Mouse (Mus musculus) limb, embryonic 12.5 days (tissue): Measurements from ENCODE around the gene Tfip11. TPM values are rescaled to one million over a fixed set of nuclear protein-coding genes. Genes with fewer than 3 reads are reported as not detected.

Source experiments
- ATAC-seq: fragments of 200-750 bp; cut with Nextera tagmentation; 2 replicates; pipeline ENCODE4 v1.8.0; 2017; ENCODE audit warnings: low read depth, moderate TSS enrichment; ENCODE audit not compliant: insufficient number of reproducible peaks, insufficient read depth, low FRiP score, low TSS enrichment
- H3K27ac ChIP-seq: fragments of 300-500 bp; sonication (generic); 2 replicates; pipeline ENCODE4 v1.5.1; 2016; ENCODE audit warnings: mild to moderate bottlenecking, moderate library complexity
- H3K27me3 ChIP-seq: fragments of 300-500 bp; sonication (generic); 2 replicates; pipeline ENCODE4 v1.6.1; 2016; ENCODE audit warnings: mild to moderate bottlenecking, moderate library complexity
- H3K36me3 ChIP-seq: fragments of 300-500 bp; sonication (generic); 2 replicates; pipeline ENCODE4 v1.6.1; 2016; ENCODE audit warnings: mild to moderate bottlenecking, moderate library complexity
- H3K4me1 ChIP-seq: fragments of 300-500 bp; sonication (generic); replicated peaks from 2 replicates; pipeline ENCODE4 v1.6.1; 2016
- H3K4me2 ChIP-seq: fragments of 300-500 bp; sonication (generic); 2 replicates; pipeline ENCODE4 v1.6.1; 2016; ENCODE audit warnings: mild to moderate bottlenecking, moderate library complexity
- H3K4me3 ChIP-seq: fragments of 300-500 bp; sonication (generic); replicated peaks from 2 replicates; pipeline ENCODE4 v1.5.1; 2016; ENCODE audit warnings: mild to moderate bottlenecking
- H3K9ac ChIP-seq: fragments of 300-500 bp; sonication (generic); replicated peaks from 2 replicates; pipeline ENCODE4 v1.6.1; 2016; ENCODE audit warnings: mild to moderate bottlenecking, moderate library complexity
- H3K9me3 ChIP-seq: fragments of 300-500 bp; sonication (generic); 2 replicates; pipeline ENCODE4 v1.6.1; 2016; ENCODE audit warnings: mild to moderate bottlenecking, moderate library complexity
- WGBS: fragments of 180-500 bp; shearing (Covaris S2); methylation state at CpG from one replicate; pipeline ENCODE4 v1.1.7; 2016; 5-methylcytosine and 5-hydroxymethylcytosine counted together
- polyA plus RNA-seq: library from polyadenylated mRNA; unstranded; fragments of >200 nt; fragmentation: Nextera tagmentation; extraction: Ambion mirVana; gene quantifications from 2 replicates; pipeline ENCODE4 v1.2.1, GENCODE M21; 2016

Gene Tfip11
- polyA plus RNA-seq, 1 experiment from 2014 or later, result 38.2 TPM

- Histone ChIP-seq H3K36me3 (peaks cover 96% of the 10 kb centered on the region), H3K4me1 (peaks cover 18% of the 10 kb centered on the region), H3K9ac (no peak overlapping the region), H3K4me2 (no peak overlapping the region), H3K9me3 (no peaks in the 10 kb centered on the region), H3K27me3 (no peaks in the 10 kb centered on the region), H3K4me3 (no peak overlapping the region), H3K27ac (no peak overlapping the region)
- 89% methylated on average over 12 of the region's 12 CpGs for WGBS
- no peak for ATAC-seq
Measured at GRCm38 (mm10) chr5:112367929-112368328, 41.8 kb downstream of the Tfip11 start.

- Histone ChIP-seq H3K36me3 (peaks cover 96% of the 10 kb centered on the region), H3K4me1 (peaks cover 16% of the 10 kb centered on the region), H3K27me3 (no peaks in the 10 kb centered on the region), H3K4me2 (no peak overlapping the region), H3K27ac (no peak overlapping the region), H3K4me3 (no peak overlapping the region), H3K9ac (no peak overlapping the region), H3K9me3 (no peaks in the 10 kb centered on the region)
- no peak for ATAC-seq
- 94% methylated on average over 10 of the region's 10 CpGs for WGBS
Measured at GRCm38 (mm10) chr5:112368666-112369065, 42.5 kb downstream of the Tfip11 start.

GRCm38 (mm10) chr5:112369326-112369725 is 43.2 kb downstream of the Tfip11 start:
- Histone ChIP-seq H3K27ac (no peak overlapping the region), H3K4me3 (no peak overlapping the region), H3K9me3 (no peaks in the 10 kb centered on the region), H3K4me1 (peaks cover 9% of the 10 kb centered on the region), H3K27me3 (no peaks in the 10 kb centered on the region), H3K9ac (no peak overlapping the region), H3K36me3 (peaks cover 96% of the 10 kb centered on the region), H3K4me2 (no peak overlapping the region)
- ATAC-seq, result no peak
- WGBS, result 93% methylated on average over 13 of the region's 13 CpGs

GRCm38 (mm10) chr5:112370236-112370813 is 44.2 kb downstream of the Tfip11 start:
- Histone ChIP-seq H3K27ac (no peak overlapping the region), H3K27me3 (no peaks in the 10 kb centered on the region), H3K9me3 (no peaks in the 10 kb centered on the region), H3K4me3 (no peak overlapping the region), H3K4me1 (no peaks in the 10 kb centered on the region), H3K36me3 (peaks cover 96% of the 10 kb centered on the region), H3K4me2 (no peak overlapping the region), H3K9ac (no peak overlapping the region)
- WGBS, result 92% methylated on average over 12 of the region's 12 CpGs
- no peak for ATAC-seq

- Histone ChIP-seq H3K9me3 (no peaks in the 10 kb centered on the region), H3K4me1 (no peaks in the 10 kb centered on the region), H3K9ac (no peak overlapping the region), H3K4me3 (no peak overlapping the region), H3K36me3 (peaks cover 97% of the 10 kb centered on the region), H3K4me2 (no peak overlapping the region), H3K27me3 (no peaks in the 10 kb centered on the region), H3K27ac (no peak overlapping the region)
- no peak for ATAC-seq
- 70% methylated on average over 7 of the region's 7 CpGs for WGBS
Measured at GRCm38 (mm10) chr5:112371933-112372332, 45.8 kb downstream of the Tfip11 start.

GRCm38 (mm10) chr5:112376111-112376510 is 50.0 kb downstream of the Tfip11 start:
- 89% methylated on average over 4 of the region's 4 CpGs for WGBS
- H3K4me3 ChIP-seq, result no peak overlapping the region
- no peaks in the 10 kb centered on the region for H3K9me3 ChIP-seq
- H3K4me1 ChIP-seq, result no peaks in the 10 kb centered on the region
- H3K9ac ChIP-seq, result no peak overlapping the region; the same call in 1 of the 2 replicates
- no peak overlapping the region for H3K4me2 ChIP-seq
- H3K27ac ChIP-seq, result no peak overlapping the region
- no peak for ATAC-seq
- no peaks in the 10 kb centered on the region for H3K27me3 ChIP-seq
- H3K36me3 ChIP-seq, result peaks cover 88% of the 10 kb centered on the region

GRCm38 (mm10) chr5:112377380-112377779 is 51.2 kb downstream of the Tfip11 start:
- Histone ChIP-seq H3K36me3 (peaks cover 75% of the 10 kb centered on the region), H3K9ac (no peak overlapping the region)
- WGBS, result 90% methylated on average over 1 of the region's 1 CpGs

GRCm38 (mm10) chr5:112378716-112379115 is 52.6 kb downstream of the Tfip11 start:
- Histone ChIP-seq H3K4me3 (no peak overlapping the region), H3K27me3 (no peaks in the 10 kb centered on the region), H3K9me3 (no peaks in the 10 kb centered on the region), H3K4me1 (0 out of 2 replicates have a peak, but pooled peaks cover 7% of the 10 kb centered on the region), H3K9ac (no peak overlapping the region), H3K27ac (no peak overlapping the region), H3K36me3 (peaks cover 62% of the 10 kb centered on the region), H3K4me2 (no peak overlapping the region)
- 79% methylated on average over 6 of the region's 6 CpGs for WGBS
- no peak for ATAC-seq

More at GRCm38 (mm10) chr5:112377380-112377779, 51.2 kb downstream of the Tfip11 start:
- no peak overlapping the region for H3K27ac ChIP-seq
- no peaks in the 10 kb centered on the region for H3K4me1 ChIP-seq
- ATAC-seq, result no peak
- no peak overlapping the region for H3K4me3 ChIP-seq
- H3K4me2 ChIP-seq, result no peak overlapping the region
- H3K27me3 ChIP-seq, result no peaks in the 10 kb centered on the region
- no peaks in the 10 kb centered on the region for H3K9me3 ChIP-seq

GRCm38 (mm10) chr5:112381154-112381553 is 55.0 kb downstream of the Tfip11 start:
- no peak overlapping the region for H3K27ac ChIP-seq

GRCm38 (mm10) chr5:112382042-112382441 is 55.9 kb downstream of the Tfip11 start:
- Histone ChIP-seq H3K27ac (no peak overlapping the region), H3K4me3 (no peak overlapping the region), H3K9ac (no peak overlapping the region; the same call in 1 of the 2 replicates), H3K9me3 (no peaks in the 10 kb centered on the region), H3K4me2 (no peak overlapping the region), H3K27me3 (no peaks in the 10 kb centered on the region), H3K36me3 (peaks cover 56% of the 10 kb centered on the region), H3K4me1 (0 out of 2 replicates have a peak, but pooled peaks cover 7% of the 10 kb centered on the region)
- WGBS, result 82% methylated on average over 9 of the region's 9 CpGs
- no peak for ATAC-seq

More at GRCm38 (mm10) chr5:112381154-112381553, 55.0 kb downstream of the Tfip11 start:
- 0 out of 2 replicates have a peak, but pooled peaks cover 7% of the 10 kb centered on the region for H3K4me1 ChIP-seq
- H3K9ac ChIP-seq, result no peak overlapping the region
- H3K4me2 ChIP-seq, result no peak overlapping the region
- no peak overlapping the region for H3K4me3 ChIP-seq
- 86% methylated on average over 11 of the region's 11 CpGs for WGBS
- H3K27me3 ChIP-seq, result no peaks in the 10 kb centered on the region
- no peak for ATAC-seq
- H3K9me3 ChIP-seq, result no peaks in the 10 kb centered on the region
- peaks cover 55% of the 10 kb centered on the region for H3K36me3 ChIP-seq

- Histone ChIP-seq H3K4me2 (no peak overlapping the region), H3K9me3 (no peaks in the 10 kb centered on the region), H3K4me3 (no peak overlapping the region), H3K9ac (no peak overlapping the region), H3K27me3 (no peaks in the 10 kb centered on the region), H3K4me1 (0 out of 2 replicates have a peak, but pooled peaks cover 7% of the 10 kb centered on the region), H3K36me3 (peaks cover 53% of the 10 kb centered on the region), H3K27ac (peak overlapping the region; percentile 37; the same call in 1 of the 2 replicates)
- 0 out of 2 replicates have a peak, but pooled peaks have one; percentile 23 for ATAC-seq
- 50% methylated on average over 17 of the region's 17 CpGs for WGBS
Measured at GRCm38 (mm10) chr5:112382641-112383330, 56.6 kb downstream of the Tfip11 start.
